Mouse (Mus musculus): Measurements from ENCODE around the gene Taf12.

GRCm38 (mm10) chr4:132295696-132296390 lies 21.7 kb downstream of the Taf12 start:
- TF ChIP-seq CTCF (IDR thresholded peaks at IDR 0.05; ENCODE audit: low read depth, low read length), result no peak
- no peak for TF ChIP-seq POLR2A (IDR thresholded peaks at IDR 0.05; ENCODE audit: borderline replicate concordance, low read depth, low read length)

Measured in bone marrow macrophage, adult 2 months (primary cell).